Mouse (Mus musculus): Measurements from ENCODE around the gene Pkn3.
"Not testable (repeated sequence)": the region's sequence is repeated elsewhere in the genome, so short reads cannot be mapped to it uniquely, and the experiment has no call there.

Gene Pkn3

DNA sequence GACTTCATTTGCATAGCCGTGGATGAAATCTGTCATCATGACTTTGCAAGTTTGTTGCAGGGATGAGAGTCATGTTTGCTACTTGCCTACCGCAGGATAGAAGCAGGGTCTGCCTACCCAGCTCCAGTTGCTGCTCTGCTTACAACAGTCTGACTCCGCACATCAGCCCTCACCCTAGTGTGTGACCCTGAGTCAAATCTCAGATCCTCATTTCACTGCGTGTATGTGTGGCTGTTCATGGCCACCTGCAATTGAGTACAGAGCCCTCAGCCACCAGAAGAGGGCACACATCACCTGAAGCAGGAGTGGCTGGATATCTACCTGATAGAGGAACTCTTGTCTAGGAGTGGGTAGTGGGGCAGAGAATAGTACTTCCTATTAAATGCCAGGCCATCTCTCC lies 9.8 kb downstream of the Pkn3 start:
- in situ Hi-C loops (cut with MboI; ENCODE audit: unreplicated experiment in 2 of 2), result no loop called here

DNA sequence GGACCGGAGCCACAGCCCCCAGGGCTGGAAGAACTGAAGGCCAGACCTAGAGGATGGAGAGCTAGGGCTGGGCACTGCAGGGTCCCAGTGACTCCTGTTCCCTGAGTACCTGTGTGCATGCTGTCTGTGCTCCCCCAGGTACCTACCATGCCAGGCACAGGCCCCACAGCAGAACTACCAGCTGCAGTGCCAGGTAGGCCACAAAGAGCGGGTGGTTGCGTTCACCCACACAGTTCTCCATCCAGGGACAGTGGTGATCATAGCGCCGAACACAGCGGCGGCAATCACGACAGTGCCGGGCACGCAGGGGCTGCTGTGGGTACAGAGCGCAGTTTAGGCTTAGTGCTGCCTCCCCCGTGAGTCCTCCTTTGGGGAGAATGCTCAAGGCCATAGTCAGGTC lies 14.0 kb downstream of the Pkn3 start:
- in situ Hi-C loops (cut with MboI; ENCODE audit: unreplicated experiment in 2 of 2), result no loop called here

DNA sequence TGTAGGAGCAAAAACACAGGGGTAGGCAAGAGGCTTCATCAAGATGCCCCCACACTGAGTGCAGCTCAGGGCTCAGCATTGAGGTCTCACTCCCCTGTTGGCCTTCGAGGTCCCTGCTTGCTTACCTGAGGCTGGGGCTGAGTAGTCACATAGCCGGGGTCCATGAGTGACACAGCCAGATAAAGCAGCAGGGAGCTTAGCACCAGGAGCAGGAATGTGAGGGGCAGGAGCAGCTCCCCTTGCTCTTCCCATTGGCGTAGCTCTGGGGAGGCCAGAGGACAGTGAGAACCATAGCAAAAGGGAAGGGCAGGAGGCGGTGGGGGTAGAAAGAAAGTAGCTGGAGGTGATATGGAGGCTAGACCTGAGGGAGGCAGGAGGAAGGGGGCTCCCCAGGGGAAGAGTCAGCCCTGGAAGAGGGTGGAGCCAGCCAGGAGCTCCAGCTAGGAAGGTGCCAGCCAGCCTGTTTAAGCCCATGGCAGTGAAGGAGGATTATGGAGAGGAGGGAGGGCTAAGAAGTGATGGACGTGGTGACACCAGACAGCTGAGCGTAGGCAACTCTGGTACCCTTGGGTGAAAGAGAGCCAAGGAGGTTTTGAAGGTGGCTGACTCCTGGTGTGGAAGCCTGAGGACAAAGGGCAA lies 14.9 kb downstream of the Pkn3 start:
- in situ Hi-C loops (cut with MboI; ENCODE audit: unreplicated experiment in 2 of 2), result no loop called here

DNA sequence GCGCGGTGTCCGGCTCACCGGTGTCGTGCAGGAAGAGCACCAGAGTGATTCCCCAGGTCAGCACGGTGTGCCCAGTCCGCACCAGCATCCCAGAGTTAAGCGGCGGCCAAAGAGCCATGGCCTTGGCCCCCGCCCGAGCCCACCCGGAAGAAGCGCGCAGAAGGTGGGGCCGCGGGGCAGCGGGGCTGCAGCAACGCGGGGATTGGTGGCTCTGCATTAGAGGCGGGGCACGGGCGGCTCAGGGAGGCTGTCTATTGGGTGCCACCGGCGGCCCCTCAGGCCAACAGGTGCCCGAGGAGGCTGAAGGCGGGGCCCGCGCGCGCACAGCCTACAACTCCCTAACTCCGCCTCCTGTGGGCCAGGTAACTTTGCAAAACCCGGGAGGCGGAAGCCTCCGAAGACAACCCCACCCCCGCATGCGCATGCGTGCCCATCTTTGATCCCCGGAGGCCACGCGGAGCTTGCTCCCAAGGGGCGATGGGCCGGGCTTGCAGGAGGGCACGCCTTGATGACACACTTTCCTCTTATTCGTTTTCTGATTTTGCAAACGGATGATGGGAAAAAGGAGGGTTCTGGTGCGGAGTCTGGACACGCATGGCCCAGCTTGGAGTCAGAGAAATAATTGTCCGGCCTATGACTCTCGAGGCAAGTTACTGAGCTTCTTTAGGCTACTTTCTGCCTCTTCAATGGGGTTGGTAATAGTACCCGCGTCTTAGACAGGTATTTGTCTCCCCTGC lies 16.2 kb downstream of the Pkn3 start, which contains the start of gene Zdhhc12:
Zdhhc12 (minus strand) TSS at position 178 of the 737 bp plus-strand sequence.
- in situ Hi-C loops (cut with MboI; ENCODE audit: unreplicated experiment in 2 of 2), result no loop called here

DNA sequence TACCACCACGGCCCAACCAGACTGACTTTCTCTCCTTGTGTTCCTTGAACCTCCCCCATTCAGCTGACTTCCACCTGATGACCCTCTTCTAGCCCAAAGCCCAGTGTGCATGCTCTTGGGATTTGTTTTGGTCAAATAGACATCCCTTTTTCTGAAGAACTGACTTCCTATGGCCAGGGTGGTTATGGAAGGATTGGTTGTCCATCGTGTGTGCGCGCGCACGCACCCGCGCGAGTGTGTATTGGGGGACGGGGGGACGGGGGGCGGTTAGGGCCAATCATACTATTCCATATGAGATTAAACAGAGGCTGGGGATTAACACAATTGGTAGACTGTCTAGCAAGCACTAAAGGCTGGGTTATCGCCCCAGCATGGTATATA lies 16.7 kb downstream of the Pkn3 start:
- in situ Hi-C loops (cut with MboI; ENCODE audit: unreplicated experiment in 2 of 2), result no loop called here

DNA sequence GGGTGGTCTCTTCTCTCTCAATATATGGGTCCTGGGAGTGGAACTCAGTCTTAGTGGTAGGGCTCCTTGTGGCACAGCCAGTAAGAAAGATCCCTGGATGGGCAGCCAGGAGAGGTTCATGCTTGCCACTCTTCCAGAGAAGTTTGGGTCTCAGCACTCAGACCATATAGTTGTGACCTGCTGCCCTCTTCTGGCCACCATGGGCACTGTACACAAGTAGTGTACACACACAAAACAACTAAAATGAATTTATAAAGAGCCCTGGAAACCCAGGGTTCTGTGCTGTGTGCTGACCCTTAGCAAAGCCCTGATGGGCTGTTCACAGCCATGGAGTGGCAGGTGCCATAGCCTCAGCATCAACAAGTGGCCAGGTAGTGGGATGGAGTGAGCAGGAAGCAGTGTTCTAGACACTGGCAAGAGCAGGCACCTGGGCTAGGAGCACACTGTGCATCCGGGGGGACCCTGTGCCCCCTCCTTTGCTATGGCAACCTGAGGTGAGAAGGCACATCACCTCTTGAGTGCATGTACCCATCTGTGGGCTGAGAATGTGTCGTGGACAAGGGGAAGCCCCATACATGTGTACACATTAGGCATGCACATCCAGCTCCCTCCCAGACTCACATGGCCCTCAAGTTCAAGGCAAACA lies 18.5 kb downstream of the Pkn3 start:
- in situ Hi-C loops (cut with MboI; ENCODE audit: unreplicated experiment in 2 of 2), result loop anchor here (5.0 kb wide), 1 partner anchor 54 kb away; no protein-coding TSS in a partner anchor

DNA sequence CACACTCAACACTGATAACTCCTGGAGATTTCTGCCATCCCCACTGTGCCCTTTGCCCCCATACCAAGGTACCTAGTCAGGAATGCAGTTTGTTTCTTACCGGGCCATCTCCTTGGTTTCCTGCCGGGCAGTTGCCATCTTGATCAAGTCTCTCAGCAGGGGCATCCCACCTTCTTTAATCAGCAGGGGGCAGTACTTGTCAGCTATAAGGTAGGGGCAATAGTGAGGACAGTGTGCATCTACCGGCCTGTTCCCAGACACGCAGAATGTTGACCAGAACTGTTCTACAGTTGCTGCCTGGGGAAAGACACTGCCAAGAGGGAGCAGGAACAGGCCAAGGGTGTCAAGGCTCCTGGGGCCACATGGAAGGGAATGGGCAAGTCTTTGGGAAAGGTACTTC lies 22.7 kb downstream of the Pkn3 start:
- in situ Hi-C loops (cut with MboI; ENCODE audit: unreplicated experiment in 2 of 2), result loop anchor here in 1 of 2 experiments (10.0 kb wide), 1 partner anchor 175 kb away; no protein-coding TSS in a partner anchor

DNA sequence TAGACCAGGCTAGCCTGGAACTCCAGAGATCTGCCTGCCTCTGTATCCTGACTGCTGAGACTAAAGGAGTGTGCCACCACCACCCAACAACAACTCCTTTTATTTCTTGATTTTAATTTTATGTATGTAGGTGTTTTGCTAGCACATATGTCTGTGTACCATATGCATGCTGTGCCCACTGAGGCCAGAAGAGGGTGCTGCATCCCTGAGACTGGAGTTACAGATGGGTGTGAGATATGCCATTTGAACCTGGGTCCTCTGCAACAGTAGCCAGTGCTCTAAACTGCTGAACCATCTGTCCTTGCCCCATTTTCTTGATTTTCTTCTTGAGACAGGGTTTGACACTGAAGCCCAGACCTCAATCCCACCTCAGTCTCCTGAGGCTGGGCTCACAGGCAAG lies 28.9 kb downstream of the Pkn3 start:
- in situ Hi-C loops (cut with MboI; ENCODE audit: unreplicated experiment in 2 of 2), result loop anchor here (5.0 to 10.0 kb wide), 3 partner anchors 51 to 168 kb away; no protein-coding TSS in a partner anchor

DNA sequence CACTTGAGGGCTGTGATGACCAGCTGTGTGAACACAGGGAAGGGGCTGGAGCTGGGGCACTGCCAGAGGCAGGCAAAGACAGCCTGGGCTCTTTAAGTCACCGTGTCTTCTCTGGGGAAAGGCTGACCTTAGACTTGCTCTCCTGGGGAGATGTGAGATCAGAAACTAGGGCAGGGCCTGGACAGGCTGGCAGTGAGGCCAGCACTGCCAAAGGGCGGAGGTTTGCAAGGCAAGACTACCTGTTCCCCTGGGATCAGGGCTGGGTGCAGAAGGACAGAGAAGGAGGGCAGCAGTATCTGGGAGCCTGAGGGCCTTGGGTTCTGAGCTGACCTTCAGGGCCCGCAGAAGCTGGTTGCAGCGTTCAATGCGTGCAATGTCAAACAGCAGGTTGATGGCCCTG lies 30.2 kb downstream of the Pkn3 start:
- in situ Hi-C loops (cut with MboI; ENCODE audit: unreplicated experiment in 2 of 2), result loop anchor here (5.0 to 10.0 kb wide), 3 partner anchors 50 to 167 kb away; no protein-coding TSS in a partner anchor

DNA sequence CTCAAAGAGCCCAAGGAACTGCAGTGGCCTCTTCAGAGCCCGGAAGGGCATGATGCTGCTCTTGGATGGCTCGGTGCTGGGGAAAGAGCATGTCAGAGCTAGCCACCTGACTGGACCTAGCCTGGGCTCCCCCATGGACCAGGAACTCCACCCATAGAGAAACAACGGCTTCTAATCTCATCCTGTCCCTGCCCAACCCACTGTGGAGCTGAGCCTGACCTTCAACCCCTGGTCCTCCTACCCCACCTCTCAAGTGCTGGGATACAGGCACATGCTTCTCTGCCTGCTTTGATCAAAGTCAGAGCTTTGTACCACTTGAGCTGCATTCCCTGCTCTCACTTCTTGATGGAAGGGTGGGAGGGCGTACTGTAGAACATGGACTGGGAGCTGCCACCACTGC lies 30.8 kb downstream of the Pkn3 start:
- in situ Hi-C loops (cut with MboI; ENCODE audit: unreplicated experiment in 2 of 2), result loop anchor here (5.0 to 10.0 kb wide), 3 partner anchors 49 to 167 kb away; no protein-coding TSS in a partner anchor

DNA sequence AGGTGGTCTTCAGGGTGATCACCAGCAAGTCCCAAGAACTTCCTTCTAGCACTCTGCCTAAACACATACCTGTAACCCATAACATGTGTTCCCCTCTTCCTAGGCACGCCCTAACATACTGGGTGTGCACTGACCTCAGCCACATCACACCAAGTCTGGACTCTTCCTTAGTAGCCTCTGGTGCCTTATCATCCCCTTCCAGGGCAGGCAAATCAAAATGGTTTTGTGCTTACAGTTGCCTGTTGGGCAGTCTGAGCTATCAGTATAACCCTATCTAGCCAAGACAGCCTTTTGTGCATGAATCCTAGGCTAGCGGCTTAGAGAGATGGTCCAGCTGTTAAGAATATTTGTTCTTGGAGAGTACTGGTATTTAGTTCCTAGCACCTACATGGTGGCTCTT lies 34.0 kb downstream of the Pkn3 start:
- in situ Hi-C loops (cut with MboI; ENCODE audit: unreplicated experiment in 2 of 2), result no loop called here

DNA sequence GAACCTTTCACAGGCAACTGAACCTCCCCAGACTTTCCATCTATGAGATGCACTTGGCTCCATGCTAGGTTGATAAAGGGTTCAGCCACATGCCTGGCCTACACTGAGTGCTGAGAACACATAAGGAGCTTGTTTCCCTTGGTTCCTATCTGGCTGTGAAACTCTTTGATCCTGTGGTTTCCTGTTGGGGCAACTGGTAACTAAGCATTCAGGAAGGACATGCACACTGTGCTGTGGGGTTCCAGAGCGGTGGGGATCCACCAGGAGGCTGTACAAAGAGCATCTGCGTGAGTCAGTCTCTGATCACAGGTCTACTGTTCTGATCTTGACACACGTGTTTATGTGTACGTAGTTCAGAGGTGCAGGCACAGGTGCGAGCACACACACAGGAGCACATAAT lies 35.1 kb downstream of the Pkn3 start:
- in situ Hi-C loops (cut with MboI; ENCODE audit: unreplicated experiment in 2 of 2), result no loop called here

DNA sequence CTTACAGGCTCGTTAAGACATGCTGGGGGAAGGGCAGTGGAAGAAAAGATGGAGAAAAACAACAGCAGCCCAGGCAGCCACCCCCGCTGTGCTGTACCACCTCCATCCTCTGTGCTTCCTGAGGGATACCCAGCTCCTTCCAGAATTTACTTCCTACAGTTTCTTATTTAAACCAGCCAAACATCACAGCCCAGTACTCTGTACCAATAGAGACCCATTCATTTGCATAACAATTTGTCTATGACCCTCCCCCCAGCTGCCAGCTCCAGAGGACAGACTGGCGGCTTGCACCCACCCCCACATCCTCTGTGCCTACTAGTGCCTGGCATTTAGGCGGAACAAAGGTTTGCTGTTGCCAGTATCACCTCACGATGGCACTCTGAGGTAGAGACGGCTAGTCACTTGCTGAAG lies 42.2 kb downstream of the Pkn3 start:
- in situ Hi-C loops (cut with MboI; ENCODE audit: unreplicated experiment in 2 of 2), result no loop called here

DNA sequence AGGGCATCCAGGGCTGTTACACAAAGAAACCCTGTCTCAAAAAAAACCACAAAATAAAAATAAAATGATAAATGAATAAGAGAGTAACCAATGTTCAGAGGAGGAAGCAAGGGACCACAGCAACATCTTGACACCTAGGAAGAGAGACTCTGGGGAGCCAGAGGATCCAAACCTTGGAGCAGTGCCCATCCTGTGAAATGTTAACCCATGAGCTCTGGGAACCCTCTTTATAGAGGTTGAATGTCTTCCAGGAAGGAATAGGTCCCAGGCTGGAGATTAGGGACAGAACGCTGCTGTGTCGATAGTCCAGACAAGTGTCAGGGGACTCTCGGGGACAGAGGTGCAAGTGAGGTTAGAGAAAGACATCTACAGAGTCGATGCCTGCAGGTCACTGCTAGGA lies 42.8 kb downstream of the Pkn3 start:
- in situ Hi-C loops (cut with MboI; ENCODE audit: unreplicated experiment in 2 of 2), result no loop called here

DNA sequence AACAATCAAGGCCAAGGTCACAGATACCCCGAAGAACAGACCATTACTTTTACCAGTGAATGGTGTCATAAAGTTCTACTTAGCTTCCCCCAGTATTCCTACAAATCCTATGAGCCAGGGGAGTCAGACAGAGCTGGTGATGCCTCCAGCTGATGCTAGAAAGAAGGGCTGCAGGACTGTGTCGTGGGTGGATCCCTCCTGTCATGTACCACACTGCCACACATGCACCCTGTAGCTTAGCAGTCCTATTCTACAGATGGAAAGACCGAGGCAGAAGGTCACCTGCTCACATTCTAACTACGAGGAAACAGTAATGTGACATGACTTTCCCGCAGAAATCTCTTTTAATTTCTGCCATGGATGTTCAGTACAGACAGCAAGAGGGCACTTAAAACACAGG lies 45.3 kb downstream of the Pkn3 start:
- in situ Hi-C loops (cut with MboI; ENCODE audit: unreplicated experiment in 2 of 2), result no loop called here

DNA sequence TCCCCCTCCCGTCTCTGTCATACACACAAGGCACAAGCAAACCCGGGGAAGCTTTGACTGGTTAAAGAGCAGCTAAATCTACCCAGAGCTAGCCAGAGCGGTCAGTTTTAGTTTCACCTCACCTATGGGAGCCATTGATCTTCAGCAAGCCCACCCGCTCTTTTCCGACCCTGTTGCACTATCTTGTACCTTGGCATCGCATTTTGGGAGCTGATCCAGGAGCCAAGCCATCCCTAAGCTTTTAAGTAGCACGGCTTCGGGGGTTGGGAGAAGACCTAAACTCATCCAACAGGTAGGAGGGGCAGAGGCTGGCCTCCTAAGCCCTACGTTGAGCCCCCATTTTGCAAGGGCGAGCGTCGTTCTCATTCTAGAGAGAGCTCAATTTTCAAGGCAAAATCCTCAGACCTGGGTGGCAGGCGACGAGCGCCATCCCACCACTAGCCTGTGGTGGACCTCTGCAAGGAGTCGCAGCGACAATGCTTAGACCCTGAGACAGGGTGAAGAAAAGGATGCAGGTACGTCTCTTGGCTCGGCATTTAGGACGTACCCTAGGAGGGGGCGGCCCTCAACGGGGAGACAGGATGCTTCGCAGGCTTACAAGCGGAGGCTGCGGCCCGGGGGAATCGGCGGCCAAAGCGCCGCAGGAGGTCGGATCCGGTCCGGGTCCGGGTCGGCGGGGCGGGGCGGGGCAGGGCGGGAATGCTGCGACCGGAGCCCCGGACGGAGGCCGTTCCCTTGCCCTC lies 46.4 kb downstream of the Pkn3 start:
- in situ Hi-C loops (cut with MboI; ENCODE audit: unreplicated experiment in 2 of 2), result no loop called here

DNA sequence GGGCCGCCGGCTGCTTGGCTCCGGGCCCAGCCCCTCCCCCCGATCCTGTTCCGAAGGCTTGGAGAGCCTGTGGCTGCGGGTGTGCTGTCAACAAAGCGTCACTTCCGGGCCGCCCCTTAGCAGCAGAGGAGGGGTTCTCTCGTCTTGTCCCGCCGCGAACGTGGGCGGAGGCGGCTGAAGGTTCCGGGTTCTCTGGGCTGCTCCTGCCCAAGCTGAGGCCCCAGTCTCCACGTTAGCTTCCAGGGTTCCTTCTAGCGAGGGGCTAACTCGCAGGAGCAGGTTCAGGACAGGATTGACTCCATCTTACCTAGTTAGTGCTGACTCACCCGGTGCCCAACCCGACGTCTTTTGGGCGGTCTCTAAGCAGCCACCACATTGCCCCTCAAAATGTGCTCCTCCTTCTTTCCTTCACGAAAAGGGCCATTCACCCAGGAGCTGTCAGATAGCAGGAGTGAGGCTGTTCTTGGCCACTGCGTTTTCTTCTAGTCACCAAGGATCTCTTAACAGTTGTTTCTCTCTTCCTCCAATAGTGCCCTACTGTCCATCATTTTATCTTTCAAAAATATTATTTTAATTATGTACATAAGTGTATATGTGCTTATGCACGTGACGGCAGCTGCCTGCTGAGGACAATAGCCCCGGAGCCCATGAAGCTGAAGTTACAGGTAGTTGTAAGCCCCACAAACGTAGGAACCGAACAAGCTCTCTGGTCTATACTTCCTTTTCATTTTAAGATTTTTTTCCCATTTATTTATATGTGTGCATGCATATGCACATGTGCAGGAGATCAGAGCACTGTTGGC lies 47.2 kb downstream of the Pkn3 start, which contains the start of gene Zer1:
Zer1 (minus strand) TSS at position 114 of the 803 bp plus-strand sequence.
- in situ Hi-C loops (cut with MboI; ENCODE audit: unreplicated experiment in 2 of 2), result no loop called here

DNA sequence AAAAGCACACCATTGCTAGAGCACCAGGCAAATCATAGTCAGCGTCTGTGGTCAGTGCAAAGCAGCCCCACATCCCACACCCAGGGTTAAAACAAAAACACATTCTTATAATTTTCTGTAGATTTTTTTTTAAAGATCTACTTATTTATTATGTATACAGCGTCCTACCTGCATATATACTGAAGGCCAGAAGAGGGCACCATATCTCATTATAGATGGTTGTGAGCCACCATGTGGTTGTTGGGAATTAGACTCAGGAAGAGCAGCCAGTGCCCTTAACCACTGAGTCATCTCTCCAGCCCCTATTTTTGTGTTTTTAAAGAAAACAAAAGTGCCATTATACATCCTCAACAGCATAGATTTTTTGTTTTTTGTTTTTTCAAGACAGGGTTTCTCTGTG lies 51.3 kb downstream of the Pkn3 start:
- in situ Hi-C loops (cut with MboI; ENCODE audit: unreplicated experiment in 2 of 2), result no loop called here

DNA sequence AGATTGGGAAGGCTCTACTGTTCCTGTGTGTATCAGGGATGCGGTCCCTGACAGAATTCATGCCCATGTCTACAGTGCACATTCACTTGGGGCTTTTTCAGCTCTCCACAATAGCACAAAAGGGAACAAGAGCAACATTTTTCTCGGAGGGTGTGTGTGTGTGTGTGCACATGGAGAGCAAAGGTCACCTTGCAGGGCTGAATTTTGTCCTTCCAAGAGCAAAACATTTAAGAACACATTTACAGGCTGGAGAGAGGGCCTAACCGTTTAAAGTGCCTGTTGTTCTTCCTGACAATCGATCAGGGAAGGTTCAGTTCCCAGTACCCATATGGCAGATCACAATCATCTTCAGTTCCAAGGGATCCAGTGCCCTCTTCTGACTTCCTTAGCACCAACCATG lies 52.7 kb downstream of the Pkn3 start:
- in situ Hi-C loops (cut with MboI; ENCODE audit: unreplicated experiment in 2 of 2), result no loop called here

DNA sequence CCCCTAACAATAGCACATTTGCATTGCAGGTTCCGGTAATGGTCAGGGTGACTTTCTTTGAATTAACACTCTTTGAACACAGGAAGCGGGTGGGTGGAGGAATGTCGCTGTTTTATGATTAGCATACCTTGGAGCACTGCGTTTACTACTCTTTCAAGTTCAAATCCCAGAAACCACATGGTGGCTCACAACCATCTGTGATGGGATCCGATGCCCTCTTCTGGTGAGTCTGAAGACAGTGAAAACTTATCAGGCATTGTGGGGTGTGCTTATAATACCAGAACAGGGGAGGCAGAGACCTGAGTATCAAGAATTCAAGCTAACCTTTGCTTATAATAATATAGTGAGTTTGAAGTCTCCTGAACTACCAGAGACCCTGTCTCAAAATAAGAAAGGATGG lies 53.8 kb downstream of the Pkn3 start:
- in situ Hi-C loops (cut with MboI; ENCODE audit: unreplicated experiment in 2 of 2), result not testable (repeated sequence)
